Mouse (Mus musculus) midbrain, embryonic 14.5 days (tissue): ENCODE measurements at regions not wholly inside any gene's neighbourhood (a gene's known extent, or its start where the extent isn't known, plus 50 kb on each side); places are given as distances from the start of the nearest gene placed in this dataset.

Experiments used
- ATAC-seq: fragments of 200-750 bp; cut with Nextera tagmentation; 2 replicates; pipeline ENCODE4 v1.8.0; 2017; ENCODE audit warnings: moderate number of reproducible peaks, moderate library complexity; ENCODE audit not compliant: low FRiP score, low TSS enrichment
- DNase-seq: peaks from one replicate; pipeline ENCODE4 v3.0.0-alpha.2; 2015
- H3K27ac ChIP-seq: fragments of 300-500 bp; sonication (generic); replicated peaks from 2 replicates; pipeline ENCODE4 v1.5.1; 2014; ENCODE audit warnings: mild to moderate bottlenecking, low read depth, low read length, moderate library complexity
- H3K27me3 ChIP-seq: fragments of 300-500 bp; sonication (generic); 2 replicates; pipeline ENCODE4 v1.6.1; 2014; ENCODE audit warnings: low read length, control low read depth, mixed read lengths; ENCODE audit not compliant: control insufficient read depth, insufficient read depth
- H3K36me3 ChIP-seq: fragments of 300-500 bp; sonication (generic); 2 replicates; pipeline ENCODE4 v1.6.1; 2014; ENCODE audit warnings: low read length, control low read depth; ENCODE audit not compliant: control insufficient read depth, insufficient read depth
- H3K4me1 ChIP-seq: fragments of 300-500 bp; sonication (generic); 2 replicates; pipeline ENCODE4 v1.6.1; 2014; ENCODE audit warnings: mild to moderate bottlenecking, antibody characterized with exemption, low read length, control low read depth; ENCODE audit not compliant: control insufficient read depth, insufficient read depth
- H3K4me2 ChIP-seq: fragments of 300-500 bp; sonication (generic); 2 replicates; pipeline ENCODE4 v1.6.1; 2014; ENCODE audit warnings: mild to moderate bottlenecking, low read length, moderate library complexity
- H3K4me3 ChIP-seq: fragments of 300-500 bp; sonication (generic); replicated peaks from 2 replicates; pipeline ENCODE4 v1.5.1; 2014; ENCODE audit warnings: low read depth, low read length
- H3K9ac ChIP-seq: fragments of 300-500 bp; sonication (generic); replicated peaks from 2 replicates; pipeline ENCODE4 v1.6.1; 2014; ENCODE audit warnings: mild to moderate bottlenecking, low read length, moderate library complexity
- H3K9me3 ChIP-seq: fragments of 300-500 bp; sonication (generic); 2 replicates; pipeline ENCODE4 v1.6.1; 2016; ENCODE audit warnings: low read length, control low read depth, mixed read lengths; ENCODE audit not compliant: control insufficient read depth

DNA sequence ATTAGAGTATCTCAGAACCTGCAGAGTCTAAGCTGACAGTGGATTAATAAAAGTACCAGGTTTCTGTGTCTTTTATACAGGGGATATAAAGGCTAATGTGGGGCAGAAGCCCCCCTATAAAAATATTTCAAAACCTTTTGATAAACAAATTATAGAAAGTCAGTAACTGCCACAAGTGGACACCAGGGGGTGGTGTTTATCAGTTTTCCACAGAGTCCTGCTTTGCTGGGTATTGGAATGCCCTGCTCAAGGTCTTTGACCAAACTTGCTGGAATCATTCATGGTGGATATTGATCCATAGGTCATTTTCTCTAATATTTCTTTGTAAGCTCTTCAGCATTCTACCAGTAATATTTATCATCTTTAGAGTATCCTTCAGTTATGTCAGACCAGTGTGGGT is 51.4 kb downstream of the Scgb1b24 start:
- no peak for ATAC-seq
- peaks cover 54% of the 10 kb centered on the region for H3K9me3 ChIP-seq

More for the DNA sequence above, 51.4 kb downstream of the Scgb1b24 start:
- no peak overlapping the region for H3K27ac ChIP-seq
- H3K4me2 ChIP-seq, result no peak overlapping the region
- no peak overlapping the region for H3K4me3 ChIP-seq
- DNase-seq, result no peak
- no peaks in the 10 kb centered on the region for H3K36me3 ChIP-seq
- no peaks in the 10 kb centered on the region for H3K4me1 ChIP-seq
- no peak overlapping the region for H3K9ac ChIP-seq
- H3K27me3 ChIP-seq, result no peaks in the 10 kb centered on the region
